ENCODE assay signal across 8 mouse cellular contexts in the genomic region with DNA sequence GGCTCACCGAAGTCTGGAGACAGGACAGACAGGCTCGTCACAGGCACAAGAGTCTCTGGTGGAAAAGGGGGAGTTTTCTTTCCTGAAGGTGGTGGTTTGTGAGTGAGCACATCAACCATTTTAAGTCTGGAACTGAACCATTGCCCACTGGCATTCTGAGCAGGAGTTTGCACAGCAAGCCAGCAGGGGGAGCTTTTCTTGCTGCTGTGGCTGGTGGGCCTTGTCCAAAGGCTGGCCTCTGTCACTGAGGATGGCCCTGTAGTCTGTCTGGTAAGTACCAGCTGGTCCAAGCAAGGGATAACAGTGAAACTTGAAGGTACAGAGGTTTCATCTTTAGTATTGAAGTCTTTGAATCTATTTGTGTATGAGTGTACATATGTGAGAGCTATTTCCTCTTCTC. TPM values are rescaled to one million over a fixed set of nuclear protein-coding genes. Genes with fewer than 3 reads are reported as not detected.
DNase-seq lines count a peak whose midpoint lies in the region.

No protein-coding gene starts in this region.

- DNase-seq in right cerebral cortex, postnatal 14 days = peak; percentile 39
- no peak for DNase-seq in right cerebral cortex, postnatal 36 days (ENCODE audit: low spot score in 2 of 2)
- DNase-seq in adipocyte (ENCODE audit: low spot score) = peak; percentile 47
- peak; percentile 63 to 75 for DNase-seq in cerebellum, postnatal 25 days
- DNase-seq in heart, adult 8-10 months (ENCODE audit: low spot score) = peak; percentile 55
- peak; percentile 50 to 65 for DNase-seq in layer of hippocampus, postnatal 10 days (ENCODE audit: low spot score in 2 of 2)
- DNase-seq in naive thymus-derived CD4-positive, alpha-beta T cell, adult 2 months (ENCODE audit: low read depth) = peak; percentile 65
- no peak for DNase-seq in yolk sac, embryonic 10.5 days (ENCODE audit: low spot score)

RNA-seq across cellular contexts. Expression of gene Slc41a3, which starts 49.2 kb away (rescaled TPM):
- 10 to 100 TPM; 48.1 to 98.4 (median 78.7) TPM for total RNA-seq in heart, adult 8-10 months (2022)
- 1 to 10 TPM; 8.2 TPM for total RNA-seq in layer of hippocampus, postnatal 10 days (2021)

Comparison
In these comparisons a context has a peak if more than half of its experiments do, and no peak if none do; other contexts are left out.
1. DNase-seq: peak in right cerebral cortex, postnatal 14 days (single experiment), adipocyte (single experiment), cerebellum, postnatal 25 days (2 of 2), heart, adult 8-10 months (single experiment), layer of hippocampus, postnatal 10 days (2 of 2) and naive thymus-derived CD4-positive, alpha-beta T cell, adult 2 months (single experiment); none in right cerebral cortex, postnatal 36 days (0 of 2) and yolk sac, embryonic 10.5 days (single experiment).
2. RNA of gene Slc41a3, which starts 49.2 kb away (total RNA-seq): 48.1 to 98.4 TPM in heart, adult 8-10 months; 8.2 TPM in layer of hippocampus, postnatal 10 days; every median in the first group is over 4 times any median in the second.